Mouse (Mus musculus) olfactory bulb, adult 2 months (tissue): ENCODE results near the gene Tmem50a.

Experiments
- CTCF ChIP-seq: fragments of 200-500 bp; IDR thresholded peaks from 2 replicates; pipeline ENCODE4 v1.5.1; 2012; ENCODE audit warnings: low read depth, mild to moderate bottlenecking, low read length, moderate library complexity; ENCODE audit not compliant: insufficient read depth
- POLR2A ChIP-seq: fragments of 200-500 bp; IDR thresholded peaks from 2 replicates; pipeline ENCODE4 v1.6.1; 2012; ENCODE audit warnings: mild to moderate bottlenecking, low read depth, low read length, moderate library complexity; ENCODE audit not compliant: insufficient read depth

GRCm38 (mm10) chr4:134862996-134863395 lies 51.8 kb downstream of the Tmem50a start:
- TF ChIP-seq CTCF = no peak
- TF ChIP-seq POLR2A = no peak
